Mouse (Mus musculus) testis, postnatal 14 days (tissue): ENCODE data around the gene Gpr107.

Source experiments
- DNase-seq: peaks from one replicate; pipeline ENCODE4 v3.0.0; 2021; ENCODE audit warnings: low spot score

Gene Gpr107

GRCm38 (mm10) chr2:31127219-31127618 is 24.9 kb upstream of the Gpr107 start:
- DNase-seq = no peak

DNA sequence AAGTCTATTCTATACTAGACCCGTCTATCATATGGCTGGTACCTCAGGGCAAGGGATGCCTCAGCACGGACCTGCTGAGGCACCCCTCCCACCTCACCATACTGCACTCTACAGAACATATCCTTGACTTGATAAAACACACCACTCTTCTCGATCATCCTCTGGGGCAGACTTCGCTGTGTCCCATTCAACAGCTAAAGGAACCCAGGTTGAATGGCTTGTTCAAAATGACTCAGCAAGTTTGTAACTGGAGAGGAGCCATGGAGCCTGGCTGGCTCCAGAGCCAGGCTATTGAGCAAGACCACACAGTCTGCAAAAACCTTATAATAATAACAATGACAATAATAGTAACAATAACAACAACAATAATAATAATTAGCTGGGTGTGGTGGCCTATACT is 24.2 kb upstream of the Gpr107 start:
- DNase-seq = no peak

DNA sequence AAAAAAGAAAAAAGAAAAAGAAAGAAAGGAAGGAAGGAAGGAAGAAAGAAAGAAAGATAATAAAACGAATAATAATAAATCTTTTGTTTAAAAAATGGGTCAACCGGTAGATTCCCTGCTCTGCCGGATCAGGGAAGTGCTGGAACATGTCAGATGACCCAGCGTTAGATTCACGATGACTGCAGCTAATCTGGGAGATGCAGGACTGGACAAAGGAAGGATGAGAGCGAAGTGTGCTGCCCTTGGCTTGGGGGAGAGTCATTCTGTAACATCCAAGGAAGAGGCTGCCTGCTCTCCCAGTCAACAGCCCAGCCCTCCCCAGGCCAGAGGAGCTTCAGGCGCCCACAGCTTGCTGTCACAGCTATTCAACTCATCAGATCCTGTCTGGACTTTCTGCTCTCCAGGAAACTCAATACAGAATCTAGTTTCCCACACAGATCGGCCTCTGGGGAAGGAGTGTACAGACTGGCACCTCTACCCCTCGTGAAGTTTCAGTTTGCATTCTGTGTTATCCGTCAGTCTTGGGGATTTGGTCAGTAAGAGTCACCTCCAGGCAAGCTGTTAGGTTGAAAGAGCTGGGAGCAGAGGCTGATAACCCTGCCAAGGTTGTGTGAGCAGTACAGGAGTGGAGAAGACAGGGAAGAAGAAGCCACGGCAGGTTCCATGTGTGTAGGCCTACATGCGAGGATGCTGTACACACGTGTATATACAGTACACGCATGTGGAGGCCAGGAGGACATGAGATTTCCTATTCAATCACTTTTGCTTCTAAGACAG is 22.2 kb upstream of the Gpr107 start:
- no peak for DNase-seq

- DNase-seq = no peak
Measured at GRCm38 (mm10) chr2:31130815-31131299, 21.3 kb upstream of the Gpr107 start.

GRCm38 (mm10) chr2:31132682-31133081 is 19.4 kb upstream of the Gpr107 start:
- DNase-seq = no peak

DNA sequence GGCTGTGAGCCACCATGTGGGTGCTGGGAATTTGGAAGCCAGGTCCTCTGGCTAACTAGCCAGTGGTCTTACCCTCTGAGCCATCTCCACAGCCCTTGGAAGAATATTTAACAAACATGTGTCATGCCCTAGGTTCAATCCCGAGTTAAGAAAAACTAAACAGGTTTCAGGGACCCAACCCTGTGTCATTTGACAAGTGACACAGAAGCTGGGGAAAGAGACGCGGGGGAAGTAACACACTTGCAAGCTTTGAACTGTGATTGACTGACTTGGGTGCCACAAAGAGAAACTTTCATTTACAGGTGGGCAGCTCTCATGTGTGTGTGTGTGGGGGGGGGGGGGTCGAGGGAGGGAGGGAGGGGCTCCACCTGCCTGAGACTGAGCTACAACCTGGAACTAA is 18.1 kb upstream of the Gpr107 start:
- no peak for DNase-seq

DNA sequence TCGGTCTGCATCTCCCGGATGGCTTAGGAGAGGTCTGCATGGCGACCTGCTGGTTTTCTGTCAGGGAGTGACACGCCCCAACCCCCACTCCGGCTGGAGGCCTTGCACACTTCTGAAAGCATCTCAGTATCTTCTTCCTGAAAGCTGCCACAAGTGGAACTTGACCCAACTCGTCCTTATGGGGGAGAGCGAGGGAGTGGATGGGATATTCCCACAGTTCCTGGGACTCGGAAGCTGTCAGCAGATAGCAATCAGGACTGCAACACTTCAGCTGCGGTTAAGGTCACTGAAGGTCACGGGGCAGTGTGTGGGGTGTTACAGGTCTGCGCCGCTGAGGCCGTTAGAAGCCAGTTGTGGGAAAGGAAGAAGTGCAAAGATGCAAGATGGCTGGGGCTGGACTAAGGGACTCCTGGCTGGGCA is 16.6 kb upstream of the Gpr107 start:
- no peak for DNase-seq

DNA sequence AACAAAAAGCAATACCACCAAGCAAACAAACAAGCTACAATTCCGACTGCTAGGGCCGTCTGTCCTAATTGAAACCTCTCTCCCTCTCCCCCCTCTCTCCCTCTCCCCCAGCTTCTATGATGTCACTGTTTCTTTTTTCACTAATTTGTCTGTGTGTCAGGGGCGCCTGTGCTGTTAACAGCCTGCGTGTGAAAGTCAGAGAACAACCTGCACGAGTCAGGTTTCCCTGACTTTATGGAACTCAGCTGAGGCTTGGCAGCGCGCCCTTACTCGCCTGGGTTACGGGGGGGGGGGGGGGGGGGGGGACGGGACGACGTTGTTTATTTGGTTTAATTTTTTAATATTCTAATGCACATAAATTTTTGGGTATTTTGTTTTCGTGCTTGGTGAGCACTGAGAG is 15.8 kb upstream of the Gpr107 start:
- DNase-seq = no peak

GRCm38 (mm10) chr2:31137018-31137590 is 15.0 kb upstream of the Gpr107 start:
- no peak for DNase-seq

DNA sequence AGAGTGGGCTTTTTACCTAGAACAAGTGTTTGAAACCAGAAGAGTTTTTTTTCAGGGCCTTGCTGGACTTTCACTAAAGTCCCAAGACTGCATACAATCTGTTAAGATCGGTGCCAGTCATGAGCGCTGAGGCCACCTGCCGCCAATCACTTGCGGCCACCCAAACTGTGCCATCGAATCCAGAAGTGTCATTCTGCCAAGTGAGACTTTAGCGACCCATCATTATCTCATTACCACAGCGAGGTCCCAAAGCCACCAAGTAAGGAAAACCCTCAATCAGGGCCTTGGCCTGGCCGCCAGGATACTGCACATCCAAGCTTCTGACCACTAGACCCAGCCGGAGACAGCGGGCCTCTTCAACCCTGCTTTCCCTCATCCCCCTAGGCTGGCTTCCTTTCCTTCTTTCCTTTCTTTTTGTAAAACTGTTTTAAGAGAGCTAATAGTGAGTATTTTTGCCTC is 12.9 kb upstream of the Gpr107 start:
- no peak for DNase-seq

DNA sequence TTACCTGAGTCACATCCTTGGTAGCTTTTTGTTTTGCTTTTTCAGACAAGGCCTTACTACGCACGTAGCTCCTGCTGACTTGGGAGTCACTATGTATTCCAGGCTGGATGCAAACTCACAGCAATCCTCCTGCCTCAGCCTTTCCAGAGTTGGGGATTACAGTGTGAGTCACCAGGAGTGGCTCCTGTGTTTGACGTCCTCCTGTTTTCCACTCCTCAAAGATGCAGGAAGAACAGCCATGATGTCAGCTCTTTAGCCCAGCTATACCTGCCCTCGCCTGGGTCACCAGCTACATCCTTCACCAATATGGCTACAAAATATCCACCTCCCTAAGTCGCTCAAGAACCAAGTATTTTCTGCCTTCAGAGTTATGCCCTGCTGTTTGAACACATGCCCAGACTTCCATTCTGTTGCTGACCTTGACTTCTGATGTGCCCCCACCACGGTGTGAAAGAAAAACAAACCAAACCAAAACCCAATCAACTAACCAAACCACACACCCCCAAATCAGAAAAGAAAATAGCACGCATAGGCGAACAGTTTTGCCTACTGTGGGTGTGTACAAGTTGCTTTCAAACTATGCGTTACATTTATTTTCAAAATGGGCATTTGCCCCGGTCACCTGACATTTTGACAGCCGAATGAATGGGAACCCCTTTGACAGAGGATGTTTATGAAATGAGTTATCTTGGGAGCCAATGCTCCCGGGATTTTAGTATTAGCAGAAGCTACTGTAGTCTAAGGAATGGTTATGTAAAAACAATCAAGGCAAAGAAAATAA is 11.9 kb upstream of the Gpr107 start:
- no peak for DNase-seq

- no peak for DNase-seq
Measured at GRCm38 (mm10) chr2:31140772-31141073, 11.4 kb upstream of the Gpr107 start.

DNA sequence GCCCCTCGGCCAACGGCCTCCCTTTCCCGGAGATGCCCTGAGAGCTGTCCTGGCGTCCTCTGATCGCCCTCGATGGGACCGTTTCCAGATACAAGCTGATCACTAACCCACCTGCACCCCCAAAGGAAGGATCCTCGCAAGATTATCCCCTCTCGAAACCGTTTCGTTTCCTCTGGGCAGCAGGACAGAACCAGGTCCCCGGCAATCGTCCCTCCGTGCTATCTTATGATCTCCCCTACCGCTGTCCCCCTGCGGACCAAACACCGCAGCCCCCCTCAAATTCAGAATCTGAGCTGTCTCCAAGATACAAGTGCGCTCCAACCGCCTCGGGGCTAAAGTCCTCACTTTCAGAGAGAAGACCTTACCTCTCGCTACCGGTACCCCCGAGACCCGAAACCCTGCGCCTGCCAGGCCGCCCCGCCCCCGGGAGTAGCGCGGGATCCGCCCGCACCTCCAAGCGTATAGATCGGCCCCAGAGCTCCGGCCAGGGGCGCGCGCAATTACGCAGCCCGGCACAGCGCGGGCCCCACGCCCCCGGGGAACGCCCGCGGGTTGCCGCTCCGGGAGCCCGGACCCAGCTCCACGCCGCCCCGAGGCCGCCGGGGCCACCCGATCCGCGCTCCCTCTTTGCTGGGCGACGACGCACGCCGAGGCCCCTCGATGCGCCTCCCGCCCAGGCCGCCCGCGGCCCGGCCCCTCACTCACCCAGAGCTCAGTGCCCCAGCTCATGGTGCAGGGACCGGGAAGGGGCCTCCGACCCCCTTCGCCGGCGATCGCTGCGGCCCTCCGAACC is 10.8 kb upstream of the Gpr107 start:
- DNase-seq = no peak

DNA sequence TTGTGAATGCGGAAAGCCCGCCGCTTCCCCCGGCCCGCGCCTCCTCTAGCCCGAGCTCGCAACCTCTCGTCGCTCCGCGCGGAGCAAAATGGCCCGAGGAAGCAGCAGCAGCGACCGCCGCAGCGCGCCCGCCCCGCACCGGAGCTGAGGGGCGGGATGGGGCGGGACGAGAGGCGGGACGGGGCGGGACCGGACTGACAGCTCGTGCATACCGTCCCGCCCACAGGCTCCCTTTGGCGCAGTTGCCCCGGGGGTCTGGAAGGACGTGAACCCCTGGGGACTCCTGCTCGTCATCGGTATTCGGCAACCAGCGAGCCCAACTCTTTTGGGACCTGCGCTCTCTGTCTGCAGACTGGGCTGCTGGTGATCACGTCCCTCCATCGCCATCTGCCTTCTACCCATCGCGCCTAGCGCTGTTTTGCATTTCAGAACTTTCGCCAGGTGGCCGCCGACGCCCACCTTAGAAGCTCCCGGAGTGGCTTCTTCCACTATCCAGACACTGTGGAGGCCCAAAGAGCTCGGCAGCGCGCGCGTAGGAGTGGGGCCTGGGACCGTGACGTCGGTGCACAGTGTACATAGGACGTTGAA is 10.2 kb upstream of the Gpr107 start, which contains the start of gene Fnbp1:
TSS of gene Fnbp1 (minus strand) at position 142 of the 588 bp plus-strand sequence.
- DNase-seq = peak; percentile 67

GRCm38 (mm10) chr2:31142505-31142904 is 9.6 kb upstream of the Gpr107 start:
- no peak for DNase-seq

DNA sequence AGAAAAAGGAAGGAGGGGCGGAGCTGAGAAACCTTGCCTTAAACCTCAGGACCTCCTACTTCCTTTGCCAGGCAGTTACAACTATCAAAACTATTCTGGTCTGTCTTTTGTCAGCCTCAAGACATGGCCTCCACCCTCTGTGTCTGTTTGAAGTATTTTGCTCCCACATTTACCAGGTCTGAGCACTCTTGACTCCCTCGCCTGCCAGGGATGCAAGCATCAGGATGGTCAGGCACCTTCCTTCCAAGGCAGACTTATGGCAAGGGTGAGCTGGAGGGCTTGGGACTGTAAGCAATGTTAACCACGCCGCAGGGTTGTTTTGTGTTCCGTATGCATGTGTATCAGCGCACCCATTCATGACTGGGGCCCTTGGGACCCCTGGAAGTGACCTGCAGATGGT is 8.8 kb upstream of the Gpr107 start:
- no peak for DNase-seq

GRCm38 (mm10) chr2:31143768-31144695 is 8.1 kb upstream of the Gpr107 start:
- DNase-seq = no peak

DNA sequence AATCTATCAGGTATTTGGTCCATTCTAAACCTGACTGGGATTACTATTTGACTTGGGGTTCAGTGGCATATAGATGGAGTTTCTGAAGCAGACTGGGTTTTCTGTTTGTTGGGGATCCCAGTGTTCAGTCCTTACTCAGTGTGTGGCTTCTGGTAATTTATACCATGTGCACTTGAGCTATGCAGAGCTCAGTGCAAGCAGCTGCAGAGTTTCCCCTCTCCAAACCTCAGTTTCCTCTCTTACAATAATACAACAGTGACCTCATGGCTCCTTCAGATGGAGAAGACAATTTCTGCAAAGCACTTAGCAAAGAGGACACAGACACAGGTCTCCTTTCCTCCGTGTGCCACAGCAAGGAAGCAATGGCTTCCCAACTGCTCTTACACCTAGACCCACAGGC is 7.2 kb upstream of the Gpr107 start:
- no peak for DNase-seq

DNA sequence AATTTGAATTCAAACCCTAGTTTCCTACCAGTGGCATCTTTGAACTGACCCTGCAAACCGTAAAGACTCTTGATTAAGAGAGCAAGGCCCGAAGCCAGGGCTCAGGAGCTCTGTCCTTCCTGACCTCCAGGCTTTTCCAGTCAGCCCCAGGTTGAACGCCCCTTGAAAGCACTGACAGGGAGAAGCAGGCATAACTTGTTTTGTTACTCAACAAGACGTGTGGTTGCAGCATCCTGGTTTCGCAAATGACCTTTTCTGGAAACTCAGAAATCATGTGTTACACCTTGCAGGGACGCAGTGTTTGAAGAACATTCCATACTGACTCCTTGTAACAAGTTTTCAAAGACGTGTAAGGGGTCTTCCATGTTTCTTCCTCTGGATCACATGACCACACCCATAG is 5.1 kb upstream of the Gpr107 start:
- DNase-seq = no peak

- DNase-seq = no peak
Measured at GRCm38 (mm10) chr2:31150762-31151161, 1.4 kb upstream of the Gpr107 start.

GRCm38 (mm10) chr2:31156846-31157245 is 4.7 kb downstream of the Gpr107 start:
- no peak for DNase-seq
